Mouse (Mus musculus) hindlimb bud, embryonic 11.5 days (tissue): ENCODE data around the gene Spx.

Experiments used
- DNase-seq: peaks from one replicate; pipeline ENCODE4 v3.0.0-alpha.2; 2012; ENCODE audit warnings: low read depth, low spot score; ENCODE audit errors: extremely low spot score

Spx gene

DNA sequence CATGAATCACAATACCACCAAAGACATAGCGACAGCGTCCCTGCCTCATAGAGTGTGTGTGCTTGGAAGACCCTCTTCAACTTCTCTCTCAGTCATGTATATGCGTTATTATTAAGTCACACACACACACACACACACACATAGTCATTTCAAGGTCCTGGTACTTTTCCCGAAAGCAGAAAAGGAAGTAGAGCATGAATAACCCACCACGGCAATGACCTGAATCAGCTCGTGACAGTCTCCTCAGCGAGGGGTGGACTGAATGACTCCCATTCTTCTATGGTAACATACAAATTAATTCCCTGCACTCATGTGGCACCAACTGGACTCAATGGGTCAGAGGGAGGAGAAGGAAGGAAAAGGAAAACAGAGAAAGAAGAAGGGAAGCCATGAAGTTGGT lies 11.7 kb downstream of the Spx start:
- DNase-seq = no peak

DNA sequence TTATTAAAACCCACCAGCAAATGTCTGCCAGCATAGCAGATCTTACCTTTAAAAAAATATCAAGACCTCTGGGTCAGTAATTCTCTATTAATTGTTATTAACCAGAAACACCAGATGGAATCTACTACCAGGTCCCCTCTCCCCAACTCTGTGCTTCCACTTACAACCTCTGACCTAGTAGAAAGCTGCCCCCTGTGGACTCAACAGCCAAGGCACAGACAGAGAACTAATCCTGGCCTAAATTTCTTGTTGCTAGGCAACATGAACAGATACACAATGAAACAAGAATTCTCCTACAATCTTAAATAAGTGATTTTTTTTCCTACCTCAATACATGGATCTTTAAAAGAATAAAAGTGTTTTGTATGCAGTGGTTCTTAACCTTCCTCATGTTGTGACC lies 15.8 kb downstream of the Spx start:
- DNase-seq = no peak

DNA sequence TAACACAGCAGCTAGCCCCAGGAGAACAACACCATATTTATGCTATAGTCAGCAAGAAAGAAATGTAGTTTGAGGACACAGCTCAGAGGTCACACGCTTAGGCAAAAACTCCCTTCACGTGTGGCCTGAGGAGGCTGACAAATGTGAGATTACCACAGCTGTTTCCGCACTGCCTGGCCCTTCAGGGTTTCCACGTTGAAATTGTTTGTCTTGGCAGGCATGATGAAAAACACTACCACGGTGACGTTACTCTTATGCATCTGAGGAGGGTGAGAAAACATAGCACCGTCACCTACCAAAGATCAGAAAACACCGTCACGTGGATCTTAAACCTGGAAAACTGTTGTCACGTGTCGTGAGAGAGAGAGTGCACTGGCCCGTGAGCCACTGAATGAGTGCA lies 38.1 kb downstream of the Spx start:
- DNase-seq = no peak

DNA sequence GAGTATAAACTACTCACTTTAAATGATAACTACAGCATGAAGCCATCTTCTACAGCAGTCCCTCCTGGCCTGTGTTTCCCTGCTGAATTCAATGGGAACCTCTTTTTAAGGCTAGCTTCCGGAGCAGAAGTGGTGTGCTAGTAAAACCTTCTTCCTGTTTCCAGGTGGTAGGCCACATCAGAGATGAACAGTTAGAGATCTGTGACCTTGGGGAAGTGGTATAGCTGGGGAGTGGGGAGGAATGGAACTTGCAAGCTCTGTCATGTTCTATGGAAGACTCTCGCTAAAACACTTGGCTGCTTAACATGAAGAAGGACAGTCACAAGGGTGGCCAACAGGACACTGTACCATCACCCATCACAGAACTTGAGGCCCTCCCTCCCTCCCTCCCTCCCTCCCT lies 40.1 kb downstream of the Spx start:
- no peak for DNase-seq

DNA sequence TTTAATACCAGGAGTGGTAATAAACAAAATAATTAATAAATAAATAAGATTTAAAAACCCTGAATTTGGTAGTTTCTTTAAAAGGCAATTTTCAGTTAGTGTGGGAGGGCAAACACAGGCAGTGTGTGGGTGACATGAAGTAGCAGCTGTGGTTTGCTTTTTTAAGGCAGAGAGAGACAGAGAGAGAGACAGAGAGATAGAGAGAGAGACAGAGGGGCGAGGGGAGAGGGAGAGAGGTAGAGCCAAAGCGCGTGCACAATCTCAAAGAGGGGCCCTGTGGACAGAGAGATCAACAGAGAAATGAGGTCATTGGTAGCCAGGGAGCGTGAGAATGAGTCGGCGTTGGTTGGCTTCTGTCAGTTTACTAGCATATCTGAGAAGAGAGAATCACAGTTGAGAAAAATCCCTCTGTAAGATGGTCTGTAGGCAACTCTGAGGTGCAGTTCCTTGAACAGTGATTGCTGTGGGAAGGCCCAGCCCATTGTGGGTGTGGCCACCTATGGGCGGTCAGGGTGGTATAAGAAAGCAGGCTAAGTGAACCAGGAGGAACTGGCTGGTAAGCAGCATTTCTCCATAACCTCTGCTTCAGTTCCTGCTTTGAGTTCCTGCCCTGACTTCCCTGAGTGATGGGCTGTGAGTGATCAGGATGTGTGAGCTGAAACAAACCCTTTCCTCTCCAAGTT lies 42.2 kb downstream of the Spx start:
- no peak for DNase-seq

DNA sequence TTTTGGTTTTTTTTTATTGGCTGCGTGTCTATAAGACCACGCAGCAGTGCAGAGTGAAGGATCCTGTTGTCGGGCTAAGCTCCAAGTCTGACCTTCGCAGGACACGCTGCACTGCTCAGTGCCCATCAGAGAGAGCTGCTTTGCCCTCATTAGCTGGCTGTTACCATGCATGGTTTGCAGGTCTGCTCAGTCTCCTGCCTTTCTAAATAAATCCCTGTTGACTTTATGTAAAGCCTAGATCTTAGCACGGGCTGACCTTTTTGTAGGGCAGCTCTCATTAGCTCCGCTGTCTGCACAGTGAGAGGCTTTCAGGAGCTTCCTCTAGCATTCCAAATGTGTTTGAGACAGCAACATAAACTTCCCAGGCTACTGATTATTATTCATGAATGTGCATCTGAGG lies 44.8 kb downstream of the Spx start:
- peak; percentile 8 for DNase-seq

DNA sequence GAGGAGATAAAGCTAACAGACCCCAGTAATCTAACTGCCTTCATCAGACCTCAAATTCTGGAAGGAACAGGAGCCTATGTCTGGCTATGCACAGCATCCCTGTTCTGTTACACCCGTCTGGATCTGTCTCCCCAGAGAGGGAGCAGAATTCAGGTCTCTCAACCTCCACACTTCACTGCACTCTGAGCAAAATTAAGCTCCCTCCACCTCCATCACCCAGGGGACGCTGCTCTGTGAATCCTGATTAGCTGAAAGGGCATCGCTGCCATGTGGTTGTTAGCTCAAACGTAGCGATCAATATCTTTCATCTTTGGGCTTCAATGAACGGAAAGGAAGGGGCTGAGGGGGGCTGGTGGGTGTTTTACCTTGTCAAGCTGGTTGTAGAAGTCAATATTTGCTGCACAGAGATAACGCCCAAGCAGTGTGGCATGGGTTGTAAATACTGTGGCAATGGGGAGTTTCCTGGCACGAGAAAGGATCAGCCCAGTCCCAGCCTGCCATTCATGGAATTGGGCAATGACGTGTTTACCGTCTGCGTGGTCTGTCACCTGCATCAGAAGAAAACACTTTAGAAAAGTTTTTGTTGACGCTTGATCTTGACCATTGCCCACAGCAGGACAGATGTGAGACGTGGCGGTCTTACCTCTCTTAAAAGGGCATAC lies 45.9 kb downstream of the Spx start:
- DNase-seq = no peak

DNA sequence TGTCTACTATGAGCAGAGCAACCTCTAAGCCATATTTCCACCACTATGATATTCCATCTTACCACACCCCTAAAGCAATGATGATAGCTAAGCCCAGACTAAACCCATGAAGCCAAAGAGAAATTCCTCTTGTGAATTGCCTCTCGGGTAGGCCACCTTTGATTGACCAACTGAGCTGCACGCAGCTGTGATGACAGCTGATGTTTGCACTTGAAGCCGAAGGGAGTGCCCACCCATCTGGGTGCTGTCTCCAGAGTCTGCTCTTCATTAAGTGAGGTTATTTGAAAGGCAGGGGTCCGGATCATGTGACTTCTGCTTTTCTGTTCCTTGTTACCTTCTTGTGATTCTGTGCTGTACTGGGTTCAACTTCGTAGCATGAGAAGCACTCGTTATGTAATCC lies 49.0 kb downstream of the Spx start:
- DNase-seq = no peak
